Mouse (Mus musculus): ENCODE measurements around the gene Fam178b. TPM values are rescaled to one million over a fixed set of nuclear protein-coding genes. Genes with fewer than 3 reads are reported as not detected.

Gene Fam178b
- polyA plus RNA-seq, 1 experiment, result 410 TPM

- H3K4me1 ChIP-seq (ENCODE audit: control insufficient read depth, insufficient read depth, low read length), result peaks cover 15% of the 10 kb centered on the region
Measured at GRCm38 (mm10) chr1:36546888-36547471, 136.0 kb downstream of the Fam178b start, which contains the start of gene Ankrd39. Gene Ankrd39 (minus strand): TSS chr1:36547445.

DNA sequence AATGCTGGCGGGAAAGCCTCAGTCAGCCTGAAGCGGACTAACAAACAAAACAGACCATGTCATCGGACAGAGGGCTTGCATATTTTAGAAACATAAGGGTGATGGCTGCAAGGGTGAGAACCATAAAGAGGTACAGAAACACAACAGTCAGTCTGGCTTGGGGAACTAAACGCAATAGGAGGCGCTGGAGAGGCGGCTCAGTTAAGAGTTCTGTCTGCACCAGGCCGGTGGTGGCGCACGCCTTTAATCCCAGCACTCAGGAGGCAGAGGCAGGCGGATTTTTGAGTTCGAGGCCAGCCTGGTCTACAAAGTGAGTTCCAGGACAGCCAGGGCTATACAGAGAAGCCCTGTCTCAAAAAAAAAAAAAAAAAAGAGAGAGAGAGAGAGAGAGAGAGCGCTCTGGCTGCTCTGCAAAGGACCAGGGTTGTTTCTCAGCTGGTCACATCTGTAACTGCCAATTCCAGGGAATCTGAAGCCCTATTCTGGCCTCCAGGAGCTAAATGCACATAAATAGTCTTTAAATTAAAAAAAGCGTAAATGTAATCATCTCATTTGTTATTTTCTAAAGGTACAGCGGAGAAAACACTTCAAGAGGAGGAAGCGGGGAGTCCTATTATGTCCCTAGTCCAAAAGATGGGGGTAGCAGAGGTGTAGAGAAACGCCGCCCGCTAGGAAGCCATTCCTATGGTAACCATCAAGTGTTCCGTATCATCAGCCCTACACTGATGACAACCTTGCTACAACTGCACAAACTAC lies 137.0 kb downstream of the Fam178b start:
- TF ChIP-seq CTCF (IDR thresholded peaks at IDR 0.05; ENCODE audit: control insufficient read depth, insufficient read depth, insufficient replicate concordance, low read depth, low read length) (no peak), POLR2A (IDR thresholded peaks at IDR 0.05; ENCODE audit: control insufficient read depth, low read depth, low read length) (no peak)
- no peak overlapping the region for H3K27ac ChIP-seq (ENCODE audit: control insufficient read depth, insufficient read depth, low read depth, low read length)
- H3K4me1 ChIP-seq (ENCODE audit: control insufficient read depth, insufficient read depth, low read length), result peaks cover 15% of the 10 kb centered on the region
- H3K27me3 ChIP-seq (ENCODE audit: control insufficient read depth, insufficient read depth, low read length), result no peaks in the 10 kb centered on the region
- peaks cover 2% of the 10 kb centered on the region for H3K36me3 ChIP-seq (ENCODE audit: control insufficient read depth, insufficient read depth, low read length)
- H3K4me3 ChIP-seq (ENCODE audit: control insufficient read depth, low read depth, low read length), result peak overlapping the region; percentile 96

More at GRCm38 (mm10) chr1:36546888-36547471, 136.0 kb downstream of the Fam178b start, which contains the start of gene Ankrd39:
- Histone ChIP-seq H3K27ac (ENCODE audit: control insufficient read depth, insufficient read depth, low read depth, low read length) (peak within 1 kb of the TSS; percentile 96), H3K36me3 (ENCODE audit: control insufficient read depth, insufficient read depth, low read length) (peaks cover 2% of the 10 kb centered on the region), H3K4me3 (ENCODE audit: control insufficient read depth, low read depth, low read length) (peak within 1 kb of the TSS; percentile 96), H3K27me3 (ENCODE audit: control insufficient read depth, insufficient read depth, low read length) (no peaks in the 10 kb centered on the region)
- TF ChIP-seq POLR2A (IDR thresholded peaks at IDR 0.05; ENCODE audit: control insufficient read depth, low read depth, low read length) (peak; percentile 90), CTCF (IDR thresholded peaks at IDR 0.05; ENCODE audit: control insufficient read depth, insufficient read depth, insufficient replicate concordance, low read depth, low read length) (peak; percentile 93)

DNA sequence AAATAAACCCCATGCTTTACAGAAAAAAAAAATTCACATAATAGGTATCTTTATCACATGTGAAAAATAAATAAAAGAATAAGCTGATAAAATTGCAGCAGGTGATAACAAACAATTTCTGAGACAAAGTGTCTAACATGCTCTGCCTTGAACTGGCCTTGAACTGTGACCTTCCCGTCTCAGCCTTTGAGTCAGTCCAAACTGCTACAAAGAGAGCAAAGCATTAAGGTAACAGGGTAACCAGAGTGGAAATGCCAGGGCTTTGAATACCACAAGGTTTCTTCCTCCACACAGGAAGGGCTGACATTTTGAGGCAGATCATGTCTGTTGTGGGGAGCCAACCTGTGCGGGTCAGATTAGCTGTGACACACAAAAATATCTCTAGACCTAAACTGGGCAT lies 137.6 kb downstream of the Fam178b start:
- H3K4me1 ChIP-seq (ENCODE audit: control insufficient read depth, insufficient read depth, low read length), result peaks cover 19% of the 10 kb centered on the region
- no peak overlapping the region for H3K4me3 ChIP-seq (ENCODE audit: control insufficient read depth, low read depth, low read length)
- TF ChIP-seq POLR2A (IDR thresholded peaks at IDR 0.05; ENCODE audit: control insufficient read depth, low read depth, low read length) (no peak), CTCF (IDR thresholded peaks at IDR 0.05; ENCODE audit: control insufficient read depth, insufficient read depth, insufficient replicate concordance, low read depth, low read length) (no peak)
- H3K27me3 ChIP-seq (ENCODE audit: control insufficient read depth, insufficient read depth, low read length), result no peaks in the 10 kb centered on the region
- H3K36me3 ChIP-seq (ENCODE audit: control insufficient read depth, insufficient read depth, low read length), result no peaks in the 10 kb centered on the region; the same call in none of the 2 replicates
- H3K27ac ChIP-seq (ENCODE audit: control insufficient read depth, insufficient read depth, low read depth, low read length), result no peak overlapping the region

- H3K36me3 ChIP-seq (ENCODE audit: control insufficient read depth, insufficient read depth, low read length), result no peaks in the 10 kb centered on the region; the same call in 1 of the 2 replicates
- H3K27ac ChIP-seq (ENCODE audit: control insufficient read depth, insufficient read depth, low read depth, low read length), result no peak overlapping the region
- H3K4me3 ChIP-seq (ENCODE audit: control insufficient read depth, low read depth, low read length), result no peak overlapping the region
- H3K27me3 ChIP-seq (ENCODE audit: control insufficient read depth, insufficient read depth, low read length), result no peaks in the 10 kb centered on the region
- peaks cover 21% of the 10 kb centered on the region for H3K4me1 ChIP-seq (ENCODE audit: control insufficient read depth, insufficient read depth, low read length)
- TF ChIP-seq POLR2A (IDR thresholded peaks at IDR 0.05; ENCODE audit: control insufficient read depth, low read depth, low read length), result no peak
- TF ChIP-seq CTCF (IDR thresholded peaks at IDR 0.05; ENCODE audit: control insufficient read depth, insufficient read depth, insufficient replicate concordance, low read depth, low read length), result no peak
Measured at GRCm38 (mm10) chr1:36542925-36543324, 140.1 kb downstream of the Fam178b start.

GRCm38 (mm10) chr1:36541844-36542243 lies 141.1 kb downstream of the Fam178b start:
- H3K36me3 ChIP-seq (ENCODE audit: control insufficient read depth, insufficient read depth, low read length), result no peaks in the 10 kb centered on the region; the same call in 1 of the 2 replicates
- H3K27me3 ChIP-seq (ENCODE audit: control insufficient read depth, insufficient read depth, low read length), result no peaks in the 10 kb centered on the region
- H3K4me1 ChIP-seq (ENCODE audit: control insufficient read depth, insufficient read depth, low read length), result peaks cover 13% of the 10 kb centered on the region
- no peak overlapping the region for H3K4me3 ChIP-seq (ENCODE audit: control insufficient read depth, low read depth, low read length)
- TF ChIP-seq CTCF (IDR thresholded peaks at IDR 0.05; ENCODE audit: control insufficient read depth, insufficient read depth, insufficient replicate concordance, low read depth, low read length), result no peak
- no peak for TF ChIP-seq POLR2A (IDR thresholded peaks at IDR 0.05; ENCODE audit: control insufficient read depth, low read depth, low read length)
- H3K27ac ChIP-seq (ENCODE audit: control insufficient read depth, insufficient read depth, low read depth, low read length), result no peak overlapping the region

- no peaks in the 10 kb centered on the region for H3K27me3 ChIP-seq (ENCODE audit: control insufficient read depth, insufficient read depth, low read length)
- no peak overlapping the region for H3K27ac ChIP-seq (ENCODE audit: control insufficient read depth, insufficient read depth, low read depth, low read length)
- no peaks in the 10 kb centered on the region; the same call in 1 of the 2 replicates for H3K36me3 ChIP-seq (ENCODE audit: control insufficient read depth, insufficient read depth, low read length)
- no peak for TF ChIP-seq POLR2A (IDR thresholded peaks at IDR 0.05; ENCODE audit: control insufficient read depth, low read depth, low read length)
- no peak for TF ChIP-seq CTCF (IDR thresholded peaks at IDR 0.05; ENCODE audit: control insufficient read depth, insufficient read depth, insufficient replicate concordance, low read depth, low read length)
- peaks cover 8% of the 10 kb centered on the region for H3K4me1 ChIP-seq (ENCODE audit: control insufficient read depth, insufficient read depth, low read length)
- peak overlapping the region; percentile 45 for H3K4me3 ChIP-seq (ENCODE audit: control insufficient read depth, low read depth, low read length)
Measured at GRCm38 (mm10) chr1:36540807-36541206, 142.2 kb downstream of the Fam178b start.

- Histone ChIP-seq H3K4me3 (ENCODE audit: control insufficient read depth, low read depth, low read length) (peak overlapping the region; percentile 28; the same call in 1 of the 2 replicates), H3K27me3 (ENCODE audit: control insufficient read depth, insufficient read depth, low read length) (no peaks in the 10 kb centered on the region), H3K4me1 (ENCODE audit: control insufficient read depth, insufficient read depth, low read length) (peaks cover 5% of the 10 kb centered on the region; the same call in 1 of the 2 replicates), H3K36me3 (ENCODE audit: control insufficient read depth, insufficient read depth, low read length) (no peaks in the 10 kb centered on the region; the same call in 1 of the 2 replicates), H3K27ac (ENCODE audit: control insufficient read depth, insufficient read depth, low read depth, low read length) (no peak overlapping the region)
- TF ChIP-seq CTCF (IDR thresholded peaks at IDR 0.05; ENCODE audit: control insufficient read depth, insufficient read depth, insufficient replicate concordance, low read depth, low read length), result no peak
- TF ChIP-seq POLR2A (IDR thresholded peaks at IDR 0.05; ENCODE audit: control insufficient read depth, low read depth, low read length), result no peak
Measured at GRCm38 (mm10) chr1:36540132-36540531, 142.9 kb downstream of the Fam178b start.
